Mouse (Mus musculus) spleen, adult 2 months (tissue): ENCODE measurements around the gene Ppm1n.

Experiments used
- CTCF ChIP-seq: fragments of 200-500 bp; IDR thresholded peaks from 2 replicates; pipeline ENCODE4 v1.5.1; 2011; ENCODE audit warnings: mild to moderate bottlenecking, inconsistent platforms; ENCODE audit not compliant: insufficient read depth, insufficient read length, insufficient replicate concordance; ENCODE audit errors: extremely low read depth
- POLR2A ChIP-seq: fragments of 200-500 bp; IDR thresholded peaks from 2 replicates; pipeline ENCODE4 v1.6.1; 2011; ENCODE audit warnings: low read depth, low read length, inconsistent platforms

GRCm38 (mm10) chr7:19318201-19318600 is 38.3 kb upstream of the Ppm1n start:
- TF ChIP-seq CTCF (no peak), POLR2A (no peak)
